Mouse (Mus musculus): ENCODE data around the gene 1700010B08Rik.

DNA sequence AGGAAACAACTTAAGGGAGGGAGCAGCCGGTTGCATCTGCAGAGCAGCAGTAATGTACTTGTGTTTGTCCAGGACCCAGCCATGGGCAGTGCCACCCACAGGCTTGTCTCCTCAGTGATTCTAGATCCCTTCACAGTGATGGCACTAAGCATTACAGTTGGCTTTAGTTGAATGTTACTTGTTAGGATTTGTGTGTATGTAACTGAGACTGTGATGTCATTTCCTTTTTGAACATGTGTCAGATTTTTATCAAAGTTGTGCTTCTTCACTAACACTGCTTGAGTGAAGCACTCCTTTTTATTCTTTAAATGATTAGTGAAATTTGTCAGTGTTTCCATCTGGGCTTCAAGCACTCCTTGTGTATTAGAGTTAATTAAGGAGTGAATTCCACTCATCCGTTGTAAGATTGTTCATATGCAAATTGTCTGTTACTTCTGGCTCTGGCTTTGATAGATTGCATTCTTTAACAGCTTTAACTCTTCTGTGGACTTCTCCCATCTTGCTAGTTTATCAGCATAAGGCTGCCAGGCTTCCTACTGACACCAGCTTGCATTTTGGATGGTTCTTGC is 46.8 kb upstream of the 1700010B08Rik start:
- no peak for TF ChIP-seq CTCF (conservative IDR thresholded peaks at IDR 0.05; ENCODE audit: low read length)
- no peak for TF ChIP-seq POU5F1 (IDR thresholded peaks at IDR 0.05; ENCODE audit: borderline replicate concordance, low read length)
- TF ChIP-seq NANOG (IDR thresholded peaks at IDR 0.05; ENCODE audit: borderline replicate concordance, low read length) = no peak
